Mouse (Mus musculus) intestine, embryonic 15.5 days (tissue): Measurements from ENCODE around the gene Snx17. TPM values are rescaled to one million over a fixed set of nuclear protein-coding genes. Genes with fewer than 3 reads are reported as not detected.

Experiments used
- ATAC-seq: fragments of 200-750 bp; cut with Nextera tagmentation; 2 replicates; pipeline ENCODE4 v1.8.0; 2017; ENCODE audit warnings: moderate TSS enrichment, moderate library complexity
- H3K27ac ChIP-seq: fragments of 300-500 bp; sonication (generic); 2 replicates; pipeline ENCODE4 v1.5.1; 2015; ENCODE audit warnings: mild to moderate bottlenecking, inconsistent platforms
- H3K27me3 ChIP-seq: fragments of 300-500 bp; sonication (generic); replicated peaks from 2 replicates; pipeline ENCODE4 v1.6.1; 2015; ENCODE audit warnings: inconsistent platforms
- H3K36me3 ChIP-seq: fragments of 300-500 bp; sonication (generic); 2 replicates; pipeline ENCODE4 v1.6.1; 2015; ENCODE audit warnings: inconsistent platforms
- H3K4me1 ChIP-seq: fragments of 300-500 bp; sonication (generic); replicated peaks from 2 replicates; pipeline ENCODE4 v1.6.1; 2015; ENCODE audit warnings: inconsistent platforms
- H3K4me2 ChIP-seq: fragments of 300-500 bp; sonication (generic); replicated peaks from 2 replicates; pipeline ENCODE4 v1.6.1; 2015; ENCODE audit warnings: mild to moderate bottlenecking, inconsistent platforms
- H3K4me3 ChIP-seq: fragments of 300-500 bp; sonication (generic); replicated peaks from 2 replicates; pipeline ENCODE4 v1.5.1; 2015; ENCODE audit warnings: inconsistent platforms
- H3K9ac ChIP-seq: fragments of 300-500 bp; sonication (generic); 2 replicates; pipeline ENCODE4 v1.6.1; 2015; ENCODE audit warnings: inconsistent platforms
- H3K9me3 ChIP-seq: fragments of 300-500 bp; sonication (generic); 2 replicates; pipeline ENCODE4 v1.6.1; 2016; ENCODE audit warnings: inconsistent platforms
- whole genome bisulfite sequencing: fragments of 180-500 bp; shearing (Covaris S2); methylation state at CpG from one replicate; pipeline ENCODE4 v1.1.7; 2015; 5-methylcytosine and 5-hydroxymethylcytosine counted together
- polyA plus RNA-seq: library from polyadenylated mRNA; unstranded; fragments of >200 nt; fragmentation: Nextera tagmentation; extraction: Ambion mirVana; gene quantifications from 2 replicates; pipeline ENCODE4 v1.2.1, GENCODE M21; 2015

Snx17 gene
- polyA plus RNA-seq, result 131 and 136 TPM in 2 replicates

GRCm38 (mm10) chr5:31192939-31193630 lies at the start of gene Snx17, which contains the start of gene Eif2b4:
Gene Snx17, plus strand, starts transcription at chr5:31193227.
Gene Eif2b4, minus strand, starts transcription at chr5:31193430.
- Histone ChIP-seq H3K27ac (peak within 1 kb of the TSS; percentile 87), H3K9me3 (no peaks in the 10 kb centered on the region), H3K36me3 (peaks cover 50% of the 10 kb centered on the region), H3K27me3 (no peaks in the 10 kb centered on the region), H3K4me1 (peaks cover 17% of the 10 kb centered on the region; the same call in 1 of the 2 replicates), H3K4me2 (peak within 1 kb of the TSS; percentile 80), H3K4me3 (peak within 1 kb of the TSS; percentile 67), H3K9ac (peak within 1 kb of the TSS; percentile 93)
- under 1% methylated on average over 48 of the region's 48 CpGs for WGBS
- peak; percentile 98 for ATAC-seq

- no peak overlapping the region for H3K27ac ChIP-seq
- no peaks in the 10 kb centered on the region for H3K27me3 ChIP-seq
- 91% methylated on average over 4 of the region's 4 CpGs for WGBS
- no peak overlapping the region for H3K4me3 ChIP-seq
- H3K4me1 ChIP-seq, result peaks cover 9% of the 10 kb centered on the region; the same call in 1 of the 2 replicates
- ATAC-seq, result no peak
- no peak overlapping the region for H3K4me2 ChIP-seq
- H3K9ac ChIP-seq, result no peak overlapping the region
- 0 out of 2 replicates have a peak, but pooled peaks cover 4% of the 10 kb centered on the region for H3K36me3 ChIP-seq
- no peaks in the 10 kb centered on the region for H3K9me3 ChIP-seq
Measured at GRCm38 (mm10) chr5:31149781-31150180, 43.2 kb upstream of the Snx17 start.

- Histone ChIP-seq H3K4me2 (no peak overlapping the region), H3K9me3 (no peaks in the 10 kb centered on the region), H3K27ac (no peak overlapping the region), H3K27me3 (no peaks in the 10 kb centered on the region), H3K36me3 (no peaks in the 10 kb centered on the region), H3K4me1 (peaks cover 9% of the 10 kb centered on the region; the same call in 1 of the 2 replicates), H3K4me3 (no peak overlapping the region), H3K9ac (no peak overlapping the region)
- 80% methylated on average over 3 of the region's 3 CpGs for WGBS
- ATAC-seq, result no peak
Measured at GRCm38 (mm10) chr5:31151746-31152145, 41.3 kb upstream of the Snx17 start.

- peaks cover 9% of the 10 kb centered on the region; the same call in 1 of the 2 replicates for H3K4me1 ChIP-seq
- H3K27ac ChIP-seq, result peak overlapping the region; percentile 61; the same call in 1 of the 2 replicates
- H3K9me3 ChIP-seq, result no peaks in the 10 kb centered on the region
- peak overlapping the region; percentile 83 for H3K4me2 ChIP-seq
- no peaks in the 10 kb centered on the region for H3K27me3 ChIP-seq
- peak; percentile 51 for ATAC-seq
- H3K4me3 ChIP-seq, result peak overlapping the region; percentile 74
- peak overlapping the region; percentile 78 for H3K9ac ChIP-seq
- peaks cover 10% of the 10 kb centered on the region for H3K36me3 ChIP-seq
- 33% methylated on average over 6 of the region's 6 CpGs for WGBS
Measured at GRCm38 (mm10) chr5:31153516-31154151, 39.4 kb upstream of the Snx17 start.

GRCm38 (mm10) chr5:31154152-31154553 lies 38.9 kb upstream of the Snx17 start, which contains the start of gene Mpv17:
Gene Mpv17, minus strand, starts transcription at chr5:31154251.
- H3K27me3 ChIP-seq, result no peaks in the 10 kb centered on the region
- H3K4me1 ChIP-seq, result peaks cover 9% of the 10 kb centered on the region; the same call in 1 of the 2 replicates
- peaks cover 10% of the 10 kb centered on the region for H3K36me3 ChIP-seq
- peak within 1 kb of the TSS; percentile 61 for H3K27ac ChIP-seq
- H3K9ac ChIP-seq, result peak within 1 kb of the TSS; percentile 78
- peak within 1 kb of the TSS; percentile 74 for H3K4me3 ChIP-seq
- H3K9me3 ChIP-seq, result no peaks in the 10 kb centered on the region
- under 1% methylated on average over 19 of the region's 19 CpGs for WGBS
- H3K4me2 ChIP-seq, result peak within 1 kb of the TSS; percentile 83
- peak; percentile 96 for ATAC-seq

GRCm38 (mm10) chr5:31162462-31162861 lies 30.6 kb upstream of the Snx17 start:
- peak; percentile 68; the same call in 1 of the 2 replicates for ATAC-seq
- no peaks in the 10 kb centered on the region for H3K9me3 ChIP-seq
- no peaks in the 10 kb centered on the region for H3K27me3 ChIP-seq
- H3K4me3 ChIP-seq, result no peak overlapping the region
- H3K4me1 ChIP-seq, result no peaks in the 10 kb centered on the region
- H3K9ac ChIP-seq, result no peak overlapping the region
- no peak overlapping the region for H3K4me2 ChIP-seq
- no peak overlapping the region for H3K27ac ChIP-seq
- H3K36me3 ChIP-seq, result peaks cover 49% of the 10 kb centered on the region

- Histone ChIP-seq H3K4me2 (no peak overlapping the region), H3K27me3 (no peaks in the 10 kb centered on the region), H3K27ac (no peak overlapping the region), H3K36me3 (peaks cover 62% of the 10 kb centered on the region), H3K9ac (no peak overlapping the region), H3K4me3 (no peak overlapping the region), H3K4me1 (no peaks in the 10 kb centered on the region), H3K9me3 (no peaks in the 10 kb centered on the region)
- WGBS, result 92% methylated on average over 1 of the region's 1 CpGs
- no peak for ATAC-seq
Measured at GRCm38 (mm10) chr5:31164878-31165277, 28.1 kb upstream of the Snx17 start.

- Histone ChIP-seq H3K4me2 (no peak overlapping the region), H3K9me3 (no peaks in the 10 kb centered on the region), H3K9ac (no peak overlapping the region), H3K27me3 (no peaks in the 10 kb centered on the region), H3K27ac (no peak overlapping the region), H3K4me1 (no peaks in the 10 kb centered on the region), H3K36me3 (peaks cover 58% of the 10 kb centered on the region), H3K4me3 (no peak overlapping the region)
- WGBS, result 89% methylated on average over 4 of the region's 4 CpGs
- ATAC-seq, result no peak
Measured at GRCm38 (mm10) chr5:31168630-31169029, 24.4 kb upstream of the Snx17 start.

- Histone ChIP-seq H3K4me2 (peak overlapping the region; percentile 81), H3K9ac (peak overlapping the region; percentile 70), H3K4me1 (no peaks in the 10 kb centered on the region), H3K27me3 (no peaks in the 10 kb centered on the region), H3K9me3 (no peaks in the 10 kb centered on the region), H3K27ac (peak overlapping the region; percentile 100), H3K36me3 (no peaks in the 10 kb centered on the region), H3K4me3 (peak overlapping the region; percentile 79)
- ATAC-seq, result peak; percentile 79
- WGBS, result 0% methylated on average over 25 of the region's 25 CpGs
Measured at GRCm38 (mm10) chr5:31179301-31179765, 13.7 kb upstream of the Snx17 start.

GRCm38 (mm10) chr5:31179766-31180630 lies 13.0 kb upstream of the Snx17 start, which contains the start of the genes Gm29609 and Gtf3c2:
Gene Gm29609, minus strand, starts transcription at chr5:31179911.
Gene Gtf3c2, minus strand, starts transcription at chr5:31180144.
- Histone ChIP-seq H3K4me2 (peak within 1 kb of the TSS; percentile 81), H3K36me3 (no peaks in the 10 kb centered on the region), H3K27me3 (no peaks in the 10 kb centered on the region), H3K27ac (peak within 1 kb of the TSS; percentile 100), H3K9me3 (no peaks in the 10 kb centered on the region), H3K4me1 (no peaks in the 10 kb centered on the region), H3K9ac (peak within 1 kb of the TSS; percentile 70), H3K4me3 (peak within 1 kb of the TSS; percentile 79)
- under 1% methylated on average over 59 of the region's 59 CpGs for WGBS
- peak; percentile 98 for ATAC-seq

- WGBS, result 86% methylated on average over 9 of the region's 9 CpGs
- no peak overlapping the region for H3K4me2 ChIP-seq
- no peak for ATAC-seq
Measured at GRCm38 (mm10) chr5:31181183-31181770, 11.8 kb upstream of the Snx17 start.

More at GRCm38 (mm10) chr5:31181183-31181770, 11.8 kb upstream of the Snx17 start:
- Histone ChIP-seq H3K9me3 (no peaks in the 10 kb centered on the region), H3K36me3 (no peaks in the 10 kb centered on the region), H3K9ac (no peak overlapping the region), H3K27ac (no peak overlapping the region), H3K4me3 (no peak overlapping the region), H3K4me1 (no peaks in the 10 kb centered on the region), H3K27me3 (no peaks in the 10 kb centered on the region)
